Mouse (Mus musculus) liver, embryonic 13.5 days (tissue): Measurements from ENCODE around the gene Ppp2r2d. TPM values are rescaled to one million over a fixed set of nuclear protein-coding genes. Genes with fewer than 3 reads are reported as not detected.

Experiments
- ATAC-seq: fragments of 200-750 bp; cut with Nextera tagmentation; 2 replicates; pipeline ENCODE4 v1.8.0; 2017; ENCODE audit warnings: low read depth, mild to moderate bottlenecking, moderate number of reproducible peaks, moderate library complexity
- DNase-seq: peaks from one replicate; pipeline ENCODE4 v3.0.0; 2022
- H3K27ac ChIP-seq: fragments of 300-500 bp; sonication (generic); 2 replicates; pipeline ENCODE4 v1.5.1; 2015; ENCODE audit warnings: moderate library complexity, mild to moderate bottlenecking, inconsistent platforms
- H3K27me3 ChIP-seq: fragments of 300-500 bp; sonication (generic); 2 replicates; pipeline ENCODE4 v1.6.1; 2015; ENCODE audit warnings: mild to moderate bottlenecking, inconsistent platforms
- H3K36me3 ChIP-seq: fragments of 300-500 bp; sonication (generic); 2 replicates; pipeline ENCODE4 v1.6.1; 2015; ENCODE audit warnings: mild to moderate bottlenecking, inconsistent platforms
- H3K4me1 ChIP-seq: fragments of 300-500 bp; sonication (generic); replicated peaks from 2 replicates; pipeline ENCODE4 v1.6.1; 2015; ENCODE audit warnings: inconsistent platforms
- H3K4me2 ChIP-seq: fragments of 300-500 bp; sonication (generic); 2 replicates; pipeline ENCODE4 v1.6.1; 2015; ENCODE audit warnings: inconsistent platforms, mild to moderate bottlenecking, moderate library complexity
- H3K4me3 ChIP-seq: fragments of 300-500 bp; sonication (generic); replicated peaks from 2 replicates; pipeline ENCODE4 v1.5.1; 2015; ENCODE audit warnings: mild to moderate bottlenecking, inconsistent platforms
- H3K9ac ChIP-seq: fragments of 300-500 bp; sonication (generic); 2 replicates; pipeline ENCODE4 v1.6.1; 2015; ENCODE audit warnings: mild to moderate bottlenecking, inconsistent platforms
- H3K9me3 ChIP-seq: fragments of 300-500 bp; sonication (generic); replicated peaks from 2 replicates; pipeline ENCODE4 v1.6.1; 2016; ENCODE audit warnings: inconsistent platforms
- WGBS: fragments of 180-500 bp; shearing (Covaris S2); methylation state at CpG from one replicate; pipeline ENCODE4 v1.1.7; 2015; ENCODE audit not compliant: insufficient replicate concordance; 5-methylcytosine and 5-hydroxymethylcytosine counted together
- polyA plus RNA-seq: library from polyadenylated mRNA; unstranded; fragments of >200 nt; fragmentation: Nextera tagmentation; extraction: Ambion mirVana; gene quantifications from 2 replicates; pipeline ENCODE4 v1.2.1, GENCODE M21; 2015

Gene Ppp2r2d
- polyA plus RNA-seq = 18.0 and 18.3 TPM in 2 replicates

DNA sequence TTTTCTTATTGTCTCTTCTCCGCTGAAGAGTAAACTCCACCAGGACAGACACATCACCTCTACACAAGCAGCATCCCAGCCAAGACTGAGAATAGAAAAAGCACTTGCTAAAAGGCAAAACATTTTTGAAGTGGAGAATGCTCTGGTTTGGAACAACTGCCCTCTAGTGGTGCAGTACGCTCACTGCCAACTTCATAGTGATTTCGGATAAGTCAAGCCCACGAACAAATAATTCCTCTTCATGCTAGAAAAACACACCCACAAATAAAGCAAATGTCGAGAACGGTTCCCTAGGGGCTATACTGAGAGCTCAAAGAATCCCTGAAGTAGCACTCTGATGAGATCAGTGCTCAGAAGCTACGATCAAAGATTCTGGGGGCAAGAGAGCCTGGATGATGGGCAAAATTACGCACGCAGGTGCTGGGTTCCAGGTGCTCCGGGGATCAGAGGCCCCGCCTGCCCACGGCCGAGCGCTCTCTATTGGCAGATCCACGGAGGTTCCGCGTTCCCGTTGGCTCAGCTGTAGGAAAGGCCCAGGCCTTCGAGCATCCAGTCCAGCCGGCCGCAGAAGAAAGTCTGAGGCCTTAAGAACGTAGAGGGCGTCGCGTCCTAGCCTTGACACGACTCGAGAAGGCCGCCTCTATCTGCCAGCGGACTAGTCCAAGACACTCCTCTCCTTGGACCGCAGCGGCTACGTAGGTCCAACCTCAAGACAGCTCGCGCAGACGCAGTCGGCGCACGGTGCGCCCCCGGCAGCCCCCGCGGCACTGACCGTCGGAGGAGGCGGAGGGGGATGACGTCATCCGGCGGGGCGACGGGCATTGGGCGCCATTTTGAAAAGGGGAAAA lies at the start of gene Ppp2r2d, which contains the start of gene Mapk1ip1:
TSS of gene Ppp2r2d (plus strand) at position 536 of the 848 bp plus-strand sequence.
TSS of gene Mapk1ip1 (minus strand) at position 730 of the 848 bp plus-strand sequence.
- Histone ChIP-seq H3K4me2 (peak within 1 kb of the TSS; percentile 92), H3K27ac (peak within 1 kb of the TSS; percentile 94), H3K4me1 (peaks cover 59% of the 10 kb centered on the region), H3K27me3 (no peaks in the 10 kb centered on the region), H3K9me3 (no peaks in the 10 kb centered on the region), H3K9ac (peak within 1 kb of the TSS; percentile 98), H3K36me3 (peaks cover 12% of the 10 kb centered on the region), H3K4me3 (peak within 1 kb of the TSS; percentile 99)
- peak; percentile 94 for ATAC-seq
- WGBS = under 1% methylated on average over 51 of the region's 51 CpGs
- DNase-seq = peak; percentile 90

GRCm38 (mm10) chr7:138803386-138803785 lies 42.5 kb upstream of the Ppp2r2d start:
- H3K27ac ChIP-seq = no peak overlapping the region
- no peak overlapping the region for H3K4me2 ChIP-seq
- H3K36me3 ChIP-seq = no peaks in the 10 kb centered on the region
- 17% methylated on average over 4 of the region's 4 CpGs for WGBS
- H3K9me3 ChIP-seq = 0 out of 2 replicates have a peak, but pooled peaks cover 5% of the 10 kb centered on the region
- no peaks in the 10 kb centered on the region for H3K27me3 ChIP-seq
- ATAC-seq (no peak), DNase-seq (no peak)
- H3K4me3 ChIP-seq = no peak overlapping the region
- no peaks in the 10 kb centered on the region for H3K4me1 ChIP-seq
- no peak overlapping the region for H3K9ac ChIP-seq

- Histone ChIP-seq H3K27me3 (no peaks in the 10 kb centered on the region), H3K27ac (no peak overlapping the region), H3K36me3 (no peaks in the 10 kb centered on the region), H3K4me2 (no peak overlapping the region), H3K4me3 (no peak overlapping the region), H3K9ac (no peak overlapping the region), H3K4me1 (no peaks in the 10 kb centered on the region), H3K9me3 (0 out of 2 replicates have a peak, but pooled peaks cover 5% of the 10 kb centered on the region)
- DNase-seq (no peak), ATAC-seq (no peak)
- 51% methylated on average over 3 of the region's 3 CpGs for WGBS
These were observed 38.7 kb upstream of the Ppp2r2d start for GRCm38 (mm10) chr7:138807146-138807545.

DNA sequence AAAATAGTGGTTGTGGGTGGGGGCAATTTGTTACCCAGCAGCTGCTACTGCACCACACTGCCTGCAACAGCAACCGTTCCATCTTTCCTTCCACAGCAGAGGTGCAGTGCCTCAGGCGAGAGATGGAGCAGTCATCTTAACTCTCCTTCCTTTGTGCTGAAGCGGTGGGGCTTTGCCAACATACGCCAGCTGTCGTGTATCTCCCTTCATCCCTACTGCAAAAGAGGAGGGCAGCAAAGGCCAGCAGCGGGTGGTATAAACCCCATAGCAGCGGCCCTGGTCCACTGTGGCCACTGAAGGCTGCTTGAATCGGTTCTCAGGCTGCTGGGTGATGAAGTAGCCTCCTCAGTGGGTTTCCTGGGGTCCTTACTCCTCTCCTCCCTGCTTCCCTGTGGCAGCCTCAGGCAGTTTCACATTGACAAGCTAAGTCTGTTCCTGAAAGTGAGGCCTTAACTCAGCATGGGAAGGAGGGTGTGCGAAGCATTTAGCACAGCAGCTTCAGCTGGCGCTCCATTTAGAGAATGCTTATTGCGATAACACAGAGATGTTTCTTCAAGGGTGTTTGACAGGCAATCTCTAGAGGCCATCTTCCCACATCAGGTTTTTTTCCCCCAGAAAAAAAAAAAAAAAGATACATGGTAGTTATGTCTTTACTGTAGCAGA lies 32.5 kb upstream of the Ppp2r2d start:
- no peak overlapping the region for H3K4me3 ChIP-seq
- no peak overlapping the region for H3K4me2 ChIP-seq
- no peak for DNase-seq
- no peaks in the 10 kb centered on the region for H3K27me3 ChIP-seq
- WGBS = 62% methylated on average over 11 of the region's 11 CpGs
- H3K9ac ChIP-seq = no peak overlapping the region
- no peaks in the 10 kb centered on the region for H3K4me1 ChIP-seq
- no peak overlapping the region for H3K27ac ChIP-seq
- ATAC-seq = no peak
- no peaks in the 10 kb centered on the region for H3K9me3 ChIP-seq
- H3K36me3 ChIP-seq = no peaks in the 10 kb centered on the region

DNA sequence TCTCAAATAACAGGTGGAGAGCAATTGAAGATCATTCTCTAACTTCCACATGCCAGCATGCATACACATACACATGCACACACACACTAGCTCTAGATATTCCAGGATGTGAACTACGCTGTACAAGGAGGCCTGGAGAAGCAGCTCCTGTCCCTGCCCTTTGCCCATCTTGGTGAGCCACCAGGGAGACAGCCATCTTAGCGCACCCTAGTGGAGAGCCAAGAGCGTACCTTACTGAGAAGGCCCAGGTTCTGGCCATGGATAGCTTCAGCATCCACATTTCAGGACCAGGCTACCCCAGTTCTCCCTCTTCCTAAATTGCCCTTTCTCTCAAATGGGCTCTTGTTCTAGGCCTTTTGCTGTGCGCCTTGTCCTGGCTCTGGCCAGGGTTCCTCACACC lies 27.6 kb upstream of the Ppp2r2d start:
- 38% methylated on average over 4 of the region's 4 CpGs for WGBS
- DNase-seq (no peak), ATAC-seq (no peak)
- Histone ChIP-seq H3K4me2 (no peak overlapping the region), H3K9ac (no peak overlapping the region), H3K36me3 (no peaks in the 10 kb centered on the region), H3K4me1 (no peaks in the 10 kb centered on the region), H3K4me3 (no peak overlapping the region), H3K27ac (no peak overlapping the region), H3K9me3 (no peaks in the 10 kb centered on the region), H3K27me3 (no peaks in the 10 kb centered on the region)

- no peak overlapping the region for H3K27ac ChIP-seq
- ATAC-seq = no peak
- H3K4me2 ChIP-seq = no peak overlapping the region
- no peak overlapping the region for H3K9ac ChIP-seq
- no peak overlapping the region for H3K4me3 ChIP-seq
- 65% methylated on average over 6 of the region's 6 CpGs for WGBS
- H3K36me3 ChIP-seq = no peaks in the 10 kb centered on the region
- no peak for DNase-seq
- H3K27me3 ChIP-seq = 0 out of 2 replicates have a peak, but pooled peaks cover 4% of the 10 kb centered on the region
- H3K4me1 ChIP-seq = no peaks in the 10 kb centered on the region
- no peaks in the 10 kb centered on the region for H3K9me3 ChIP-seq
These were observed 21.5 kb upstream of the Ppp2r2d start for GRCm38 (mm10) chr7:138824423-138824822.

DNA sequence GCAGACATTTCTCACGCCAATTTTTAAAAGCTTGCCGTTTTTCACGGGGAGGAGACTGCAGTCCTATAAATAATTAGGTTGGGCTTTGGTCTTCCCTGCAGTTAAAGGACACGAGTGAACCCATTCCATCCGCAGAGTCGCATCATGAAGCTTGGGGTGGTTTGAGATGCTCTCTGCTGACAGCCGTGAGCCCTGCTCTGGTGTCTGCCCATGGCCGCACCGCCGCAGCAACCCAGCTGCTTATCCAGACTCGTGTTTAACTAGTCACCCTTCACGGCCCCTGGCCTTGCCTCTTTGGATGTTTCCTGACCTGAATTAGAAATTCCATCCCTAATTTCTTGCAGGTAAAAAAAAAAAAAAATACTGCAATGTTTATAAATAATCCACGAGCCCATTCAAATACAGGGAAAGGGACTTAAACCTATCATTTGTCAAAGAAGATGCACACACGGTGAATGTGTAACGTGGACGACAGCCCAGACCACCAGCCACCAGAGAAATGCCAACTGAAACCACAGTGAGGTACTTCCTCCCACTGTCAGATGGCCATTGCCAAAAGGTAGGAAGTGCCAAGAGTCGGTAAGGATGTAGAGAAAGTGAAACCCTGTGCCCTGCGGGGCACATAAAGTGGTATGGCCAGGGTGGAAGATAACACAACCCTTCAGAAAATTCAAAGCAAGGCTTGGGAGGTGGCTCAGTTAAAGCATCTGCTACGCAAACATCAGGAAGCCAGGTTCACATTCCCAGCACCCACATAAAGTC lies 20.7 kb upstream of the Ppp2r2d start:
- Histone ChIP-seq H3K27me3 (0 out of 2 replicates have a peak, but pooled peaks cover 4% of the 10 kb centered on the region), H3K4me2 (no peak overlapping the region), H3K4me3 (no peak overlapping the region), H3K27ac (no peak overlapping the region), H3K4me1 (no peaks in the 10 kb centered on the region), H3K36me3 (no peaks in the 10 kb centered on the region), H3K9me3 (no peaks in the 10 kb centered on the region), H3K9ac (no peak overlapping the region)
- DNase-seq = no peak
- ATAC-seq = no peak
- WGBS = 65% methylated on average over 19 of the region's 19 CpGs

DNA sequence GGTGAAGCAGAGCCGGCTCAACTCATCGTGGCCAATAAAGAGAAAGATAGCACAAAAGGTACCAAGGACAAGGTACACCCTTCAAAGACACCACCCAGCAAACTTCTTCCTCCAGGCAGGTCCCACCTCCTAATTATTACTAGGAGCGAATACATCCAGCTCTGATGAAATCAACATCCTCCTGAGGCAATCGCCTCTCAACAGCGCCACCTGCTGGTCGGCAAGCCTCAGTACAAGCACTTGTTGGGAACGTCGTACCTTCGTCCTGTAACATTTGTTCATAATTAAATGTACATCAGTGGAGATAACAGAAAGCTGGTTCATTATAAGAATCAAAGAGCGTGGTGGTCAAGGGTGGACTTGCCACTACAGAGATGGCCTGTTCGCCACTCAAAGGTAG lies 18.1 kb upstream of the Ppp2r2d start:
- Histone ChIP-seq H3K4me3 (no peak overlapping the region), H3K9me3 (no peaks in the 10 kb centered on the region), H3K27ac (no peak overlapping the region), H3K4me1 (no peaks in the 10 kb centered on the region), H3K27me3 (0 out of 2 replicates have a peak, but pooled peaks cover 4% of the 10 kb centered on the region), H3K36me3 (no peaks in the 10 kb centered on the region), H3K4me2 (no peak overlapping the region), H3K9ac (no peak overlapping the region)
- 16% methylated on average over 11 of the region's 11 CpGs for WGBS
- no peak for DNase-seq
- ATAC-seq = no peak

DNA sequence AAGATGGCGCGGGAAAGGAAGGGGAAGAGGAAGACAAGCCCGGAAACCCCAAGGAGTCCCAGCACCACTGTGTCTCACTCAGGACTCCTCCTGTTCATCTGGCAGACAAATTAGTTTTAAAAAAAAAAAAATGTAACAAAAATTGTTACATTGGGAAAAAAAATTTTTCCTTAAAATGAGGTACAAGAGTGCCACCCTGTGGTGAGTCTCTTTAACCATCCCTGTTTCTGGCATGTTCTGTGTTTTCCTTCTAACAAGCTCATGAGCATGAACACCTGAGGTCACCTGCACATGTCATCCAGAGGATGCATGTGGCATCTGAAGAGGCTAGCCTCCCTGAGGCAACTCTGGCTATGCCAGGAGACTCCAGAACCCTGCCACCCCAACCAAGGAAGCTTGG lies 10.9 kb upstream of the Ppp2r2d start:
- WGBS = 82% methylated on average over 3 of the region's 3 CpGs

DNA sequence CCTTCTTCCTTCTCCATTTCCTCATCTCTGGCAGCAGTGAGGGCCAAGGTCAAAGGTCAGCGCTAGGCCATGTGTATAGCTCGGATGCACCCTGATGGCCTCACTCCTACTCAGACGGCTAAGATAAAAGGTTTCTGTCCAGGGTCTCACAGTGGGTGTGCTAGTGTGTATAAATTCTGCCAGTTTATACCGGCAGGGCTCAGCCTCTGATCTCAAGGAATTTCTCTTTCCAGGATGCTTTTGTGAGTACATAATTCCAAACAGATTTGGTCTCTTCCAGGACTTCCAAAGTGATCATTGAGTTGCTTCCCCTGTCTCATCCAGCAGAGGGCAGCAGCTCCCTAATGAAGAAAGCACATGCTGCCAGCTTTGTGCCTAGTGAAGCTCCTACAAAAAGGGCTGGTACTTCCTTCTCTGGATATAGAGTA lies 5.3 kb upstream of the Ppp2r2d start:
- Histone ChIP-seq H3K4me1 (peaks cover 23% of the 10 kb centered on the region), H3K27me3 (no peaks in the 10 kb centered on the region), H3K27ac (no peak overlapping the region), H3K9me3 (no peaks in the 10 kb centered on the region), H3K36me3 (no peaks in the 10 kb centered on the region), H3K9ac (no peak overlapping the region), H3K4me3 (no peak overlapping the region), H3K4me2 (no peak overlapping the region)
- WGBS = 58% methylated on average over 4 of the region's 4 CpGs
- DNase-seq (peak; percentile 40), ATAC-seq (no peak)

More for the DNA sequence above, 10.9 kb upstream of the Ppp2r2d start:
- DNase-seq = no peak
- H3K27ac ChIP-seq = no peak overlapping the region
- no peaks in the 10 kb centered on the region for H3K4me1 ChIP-seq
- H3K36me3 ChIP-seq = no peaks in the 10 kb centered on the region
- no peaks in the 10 kb centered on the region for H3K9me3 ChIP-seq
- no peaks in the 10 kb centered on the region for H3K27me3 ChIP-seq
- H3K4me3 ChIP-seq = no peak overlapping the region
- H3K4me2 ChIP-seq = no peak overlapping the region
- H3K9ac ChIP-seq = no peak overlapping the region
- no peak for ATAC-seq
